Mouse (Mus musculus) gastrocnemius, postnatal 14 days (tissue): ENCODE measurements around the gene 1700017D01Rik. TPM values are rescaled to one million over a fixed set of nuclear protein-coding genes. Genes with fewer than 3 reads are reported as not detected.
"Not testable (repeated sequence)": the region's sequence is repeated elsewhere in the genome, so short reads cannot be mapped to it uniquely, and the experiment has no call there.

ENCODE experiments used
- DNase-seq: peaks from one replicate; pipeline ENCODE4 v3.0.0; 2021; ENCODE audit warnings: mixed read lengths
- intact Hi-C: fragments of 180-260 bp; cut with DNase I; formaldehyde crosslinking; loops from one replicate; pipeline ENCODE4 v1.15.1; 2025; ENCODE audit warnings: low total_unique reads
- long read RNA-seq, 2 experiments: library from polyadenylated mRNA; stranded (forward); transcript quantifications; one replicate each; pipeline ENCODE4 v2.0.0; 2021
- total RNA-seq, 2 experiments: library from RNA; stranded (reverse); gene quantifications; 2 replicates each; pipeline ENCODE4 v1.2.3; 2021

Gene 1700017D01Rik
- total RNA-seq = under 1 TPM in 1 of 2 experiments, not detected in 1; 0.23 TPM
- long read RNA-seq, experiment 1 = 0 reads
- long read RNA-seq, experiment 2 = 0 reads

DNA sequence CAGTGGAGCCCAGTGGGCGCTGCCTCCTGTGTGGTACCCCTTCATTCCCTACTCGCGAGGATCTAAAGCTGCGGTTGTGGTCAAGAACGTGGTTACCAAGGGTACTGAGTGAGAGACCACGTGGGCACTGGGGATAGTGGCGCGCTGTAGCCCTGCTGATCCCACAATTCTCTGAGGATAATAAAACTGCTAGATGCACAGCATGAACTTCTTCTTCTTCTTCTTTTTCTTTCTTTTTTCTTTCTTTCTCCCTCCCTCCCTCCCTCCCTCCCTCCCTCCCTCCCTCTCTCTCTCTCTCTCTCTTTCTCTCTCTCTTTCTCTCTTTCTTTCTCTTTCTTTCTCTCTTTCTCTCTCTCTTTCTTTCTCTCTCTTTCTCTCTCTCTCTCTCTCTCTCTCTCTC, at the start of gene 1700017D01Rik:
Gene 1700017D01Rik, minus strand, starts transcription at position 101 of the 400 bp plus-strand sequence.
- DNase-seq, intact Hi-C loops: not testable (repeated sequence)

GRCm38 (mm10) chr19:11177464-11177863, 46.8 kb upstream of the 1700017D01Rik start:
- intact Hi-C loops = no loop called here
- no peak for DNase-seq

GRCm38 (mm10) chr19:11165172-11165571, 34.5 kb upstream of the 1700017D01Rik start, which contains the start of gene 1700025F22Rik:
TSS of gene 1700025F22Rik (minus strand) at chr19:11165320.
- DNase-seq = no peak
- intact Hi-C loops = no loop called here

- intact Hi-C loops, DNase-seq: not testable (repeated sequence)
Observed at GRCm38 (mm10) chr19:11157890-11158289, 27.2 kb upstream of the 1700017D01Rik start.

- intact Hi-C loops = no loop called here
Observed at GRCm38 (mm10) chr19:11135336-11135735, 4.7 kb upstream of the 1700017D01Rik start.

GRCm38 (mm10) chr19:11134852-11135251, 4.2 kb upstream of the 1700017D01Rik start:
- intact Hi-C loops = no loop called here
- no peak for DNase-seq

More at GRCm38 (mm10) chr19:11135336-11135735, 4.7 kb upstream of the 1700017D01Rik start:
- DNase-seq = no peak

DNA sequence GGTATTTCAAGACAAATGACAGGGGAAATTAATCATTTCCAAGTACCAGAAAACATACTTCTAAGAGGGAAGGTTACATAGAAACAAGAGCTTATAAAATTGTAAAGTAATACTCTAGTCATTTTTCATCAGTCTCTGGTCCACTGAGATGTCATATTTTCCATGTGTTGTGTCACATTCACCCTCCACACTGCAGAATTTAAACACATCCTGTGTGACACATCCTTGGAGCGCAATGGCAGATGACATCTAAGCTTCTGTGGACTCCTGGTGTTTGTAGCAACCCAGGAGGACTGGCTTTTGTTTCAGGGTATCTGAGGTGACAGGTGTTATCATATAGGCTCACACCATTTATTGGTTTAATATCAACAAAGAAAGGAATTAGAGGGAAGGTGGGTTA, 974 bp downstream of the 1700017D01Rik start:
- intact Hi-C loops = no loop called here
- no peak for DNase-seq

DNA sequence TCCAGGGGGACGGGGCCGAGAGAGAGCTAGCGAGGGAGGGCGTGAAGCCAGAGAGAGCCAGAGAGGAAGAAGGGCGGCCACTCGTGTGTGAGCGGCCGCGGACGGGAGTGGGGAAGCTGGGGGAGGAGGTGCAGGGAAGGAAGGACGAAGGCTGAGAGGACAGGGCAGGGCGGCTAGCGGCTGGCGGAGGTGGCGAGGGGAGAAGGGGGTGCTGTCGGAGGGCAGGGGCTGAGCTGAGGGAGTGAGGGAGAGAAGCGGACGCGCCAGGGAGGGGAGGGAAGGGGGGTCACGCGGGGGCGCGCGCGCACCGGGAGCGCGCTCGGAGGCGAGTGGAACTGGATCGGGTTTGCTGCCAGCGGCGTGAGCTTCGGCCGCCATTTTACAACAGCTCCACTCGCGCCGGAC, 9.7 kb downstream of the 1700017D01Rik start:
- peak; percentile 8 for DNase-seq
- intact Hi-C loops = not testable (repeated sequence)

DNA sequence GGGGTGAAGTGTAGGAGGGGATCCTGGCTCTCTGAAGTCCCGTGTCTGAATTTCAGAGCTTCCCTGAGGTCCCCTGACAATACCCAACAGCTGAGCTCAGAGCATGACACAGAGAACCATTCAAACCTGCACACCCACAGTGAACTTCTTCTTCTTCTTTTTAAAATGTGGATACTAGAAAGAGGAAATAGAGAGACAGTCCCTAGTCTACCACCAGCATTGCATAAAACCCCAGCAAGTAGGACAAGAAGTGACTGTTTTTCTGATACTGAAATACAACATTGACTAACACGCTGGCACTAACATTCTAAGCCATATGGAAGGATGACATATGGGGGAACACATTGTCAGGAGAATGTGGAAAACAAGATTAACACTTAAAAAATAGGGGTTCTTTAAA, 11.3 kb downstream of the 1700017D01Rik start:
- no peak for DNase-seq
- intact Hi-C loops = no loop called here

GRCm38 (mm10) chr19:11107746-11108145, 22.9 kb downstream of the 1700017D01Rik start:
- no peak for DNase-seq
- intact Hi-C loops = no loop called here

DNA sequence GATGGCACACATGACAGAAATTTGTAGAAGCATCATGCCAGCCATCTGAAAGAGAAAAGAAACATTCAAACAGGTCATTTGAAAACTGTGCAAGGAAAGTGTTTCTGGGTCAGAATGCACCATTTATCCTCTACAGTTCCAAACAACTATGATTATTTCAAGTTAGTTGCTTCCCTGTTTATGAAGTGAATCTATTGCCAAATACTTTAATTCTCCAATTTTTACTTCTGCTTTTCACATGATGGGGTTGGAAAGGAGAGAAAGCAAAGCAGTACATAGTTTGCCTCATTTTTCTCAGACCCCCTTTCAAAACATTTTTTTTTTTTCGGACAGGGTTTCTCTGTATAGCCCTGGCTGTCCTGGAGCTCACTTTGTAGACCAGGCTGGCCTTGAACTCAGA, 28.8 kb downstream of the 1700017D01Rik start:
- intact Hi-C loops = no loop called here

GRCm38 (mm10) chr19:11098401-11098800, 32.3 kb downstream of the 1700017D01Rik start:
- no peak for DNase-seq
- intact Hi-C loops = no loop called here

More for the DNA sequence above, 28.8 kb downstream of the 1700017D01Rik start:
- DNase-seq = no peak

- DNase-seq, intact Hi-C loops: not testable (repeated sequence)
Observed at GRCm38 (mm10) chr19:11092131-11092530, 38.5 kb downstream of the 1700017D01Rik start.

- intact Hi-C loops = no loop called here
- DNase-seq = no peak
Observed at GRCm38 (mm10) chr19:11080934-11081333, 49.7 kb downstream of the 1700017D01Rik start, which contains the start of gene Ms4a8a. TSS of gene Ms4a8a (minus strand) at chr19:11081102.

GRCm38 (mm10) chr19:11070364-11070763, 60.3 kb downstream of the 1700017D01Rik start:
- intact Hi-C loops = no loop called here
- no peak for DNase-seq

- no peak for DNase-seq
- intact Hi-C loops = no loop called here
Observed at GRCm38 (mm10) chr19:11065202-11065875, 65.3 kb downstream of the 1700017D01Rik start.

DNA sequence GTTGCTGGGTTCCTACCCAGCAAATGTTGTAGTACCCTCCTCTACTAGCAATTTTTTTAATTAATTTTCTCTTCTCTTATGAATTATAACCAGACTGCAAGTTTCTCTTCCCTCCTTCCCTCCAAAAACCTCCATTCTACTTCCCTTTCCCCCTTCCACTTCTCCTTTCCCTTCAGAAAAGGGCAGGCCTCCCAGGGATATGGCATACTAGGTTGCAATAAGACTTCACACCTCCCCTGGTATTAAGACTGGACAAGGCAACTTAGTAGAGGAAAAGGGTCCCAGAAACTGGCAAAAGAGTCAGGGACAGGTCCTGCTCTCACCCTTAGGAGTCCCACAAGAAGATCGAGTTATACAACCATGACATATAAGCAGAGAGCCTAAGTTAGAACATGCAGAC, 69.8 kb downstream of the 1700017D01Rik start:
- DNase-seq = no peak
- intact Hi-C loops = no loop called here

DNA sequence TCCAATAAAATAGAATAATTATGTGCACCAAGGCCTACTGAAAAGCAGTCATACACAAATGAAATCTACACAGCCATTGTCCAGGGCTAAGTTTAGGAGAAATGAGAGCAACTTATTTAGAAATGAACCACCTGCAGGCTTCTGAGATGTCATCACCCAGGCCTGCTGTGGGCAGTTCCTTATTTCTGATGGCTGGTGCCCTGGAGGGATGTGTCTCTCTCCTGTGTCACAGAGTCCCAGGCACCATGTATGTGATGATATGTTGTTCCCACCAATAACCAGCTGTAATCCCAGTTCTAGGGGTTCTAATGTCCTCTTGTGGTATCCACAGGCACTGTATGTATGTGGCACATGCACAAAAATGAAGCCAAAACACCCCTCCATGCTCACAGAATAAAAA, 70.7 kb downstream of the 1700017D01Rik start:
- DNase-seq = no peak
- intact Hi-C loops = no loop called here

- intact Hi-C loops, DNase-seq: not testable (repeated sequence)
Observed at GRCm38 (mm10) chr19:11055700-11056099, 75.0 kb downstream of the 1700017D01Rik start.

DNA sequence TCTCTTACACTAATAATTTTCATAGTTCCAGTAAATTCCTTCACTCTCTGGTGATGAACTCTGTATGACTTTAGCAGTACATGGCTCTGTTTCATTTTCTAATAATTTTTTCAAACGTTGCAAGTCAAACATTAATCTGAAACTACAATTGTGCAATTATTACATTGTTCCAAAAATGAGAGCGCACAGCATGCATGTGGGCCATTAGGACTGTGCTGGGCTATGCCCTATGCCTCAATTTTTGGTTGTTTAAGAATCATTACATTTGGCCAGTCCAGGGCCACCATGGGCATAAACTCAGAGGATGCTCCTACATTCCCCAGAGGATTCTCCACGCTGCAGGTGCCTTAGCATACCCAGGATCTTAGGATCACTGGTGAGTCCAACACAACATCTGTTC, 77.4 kb downstream of the 1700017D01Rik start:
- intact Hi-C loops = no loop called here
- no peak for DNase-seq

- DNase-seq = no peak
- intact Hi-C loops = no loop called here
Observed at GRCm38 (mm10) chr19:11052877-11053276, 77.8 kb downstream of the 1700017D01Rik start.
